Mouse (Mus musculus) forebrain, embryonic 13.5 days (tissue): ENCODE results near the gene Dnajb4. TPM values are rescaled to one million over a fixed set of nuclear protein-coding genes. Genes with fewer than 3 reads are reported as not detected.

Source experiments
- ATAC-seq: fragments of 200-750 bp; cut with Nextera tagmentation; 2 replicates; pipeline ENCODE4 v1.8.0; 2017
- H3K27ac ChIP-seq: fragments of 300-500 bp; sonication (generic); 2 replicates; pipeline ENCODE4 v1.5.1; 2015; ENCODE audit warnings: inconsistent platforms, mild to moderate bottlenecking, moderate library complexity
- H3K27me3 ChIP-seq: fragments of 300-500 bp; sonication (generic); 2 replicates; pipeline ENCODE4 v1.6.1; 2015; ENCODE audit warnings: mild to moderate bottlenecking, inconsistent platforms
- H3K36me3 ChIP-seq: fragments of 300-500 bp; sonication (generic); 2 replicates; pipeline ENCODE4 v1.6.1; 2015; ENCODE audit warnings: mild to moderate bottlenecking, inconsistent platforms; ENCODE audit not compliant: poor library complexity, severe bottlenecking
- H3K4me1 ChIP-seq: fragments of 300-500 bp; sonication (generic); 2 replicates; pipeline ENCODE4 v1.6.1; 2015; ENCODE audit warnings: inconsistent platforms
- H3K4me2 ChIP-seq: fragments of 300-500 bp; sonication (generic); 2 replicates; pipeline ENCODE4 v1.6.1; 2015; ENCODE audit warnings: inconsistent platforms, mild to moderate bottlenecking, moderate library complexity
- H3K4me3 ChIP-seq: fragments of 300-500 bp; sonication (generic); 2 replicates; pipeline ENCODE4 v1.5.1; 2015; ENCODE audit warnings: mild to moderate bottlenecking, inconsistent platforms
- H3K9ac ChIP-seq: fragments of 300-500 bp; sonication (generic); 2 replicates; pipeline ENCODE4 v1.6.1; 2015; ENCODE audit warnings: mild to moderate bottlenecking, inconsistent platforms
- H3K9me3 ChIP-seq: fragments of 300-500 bp; sonication (generic); replicated peaks from 2 replicates; pipeline ENCODE4 v1.6.1; 2016; ENCODE audit warnings: inconsistent platforms
- WGBS: fragments of 180-500 bp; shearing (Covaris S2); methylation state at CpG from one replicate; pipeline ENCODE4 v1.1.7; 2015; 5-methylcytosine and 5-hydroxymethylcytosine counted together
- polyA plus RNA-seq: library from polyadenylated mRNA; unstranded; fragments of >200 nt; fragmentation: Nextera tagmentation; extraction: Ambion mirVana; gene quantifications from 2 replicates; pipeline ENCODE4 v1.2.1, GENCODE M21; 2015

Gene Dnajb4
- polyA plus RNA-seq, 1 experiment from 2014 or later: 23.8 TPM

- Histone ChIP-seq H3K4me3 (peak overlapping the region; percentile 35), H3K27me3 (peaks cover 11% of the 10 kb centered on the region), H3K4me1 (peaks cover 22% of the 10 kb centered on the region), H3K9ac (peak overlapping the region; percentile 41), H3K36me3 (no peaks in the 10 kb centered on the region), H3K9me3 (no peaks in the 10 kb centered on the region), H3K27ac (no peak overlapping the region), H3K4me2 (peak overlapping the region; percentile 98)
- ATAC-seq: peak; percentile 46
- WGBS: 14% methylated on average over 29 of the region's 29 CpGs
These were observed 43.2 kb downstream of the Dnajb4 start for GRCm38 (mm10) chr3:152166699-152167451.

GRCm38 (mm10) chr3:152166099-152166423 lies 44.0 kb downstream of the Dnajb4 start, which contains the start of gene Gipc2:
Gene Gipc2 (minus strand): TSS chr3:152166230.
- no peaks in the 10 kb centered on the region for H3K36me3 ChIP-seq
- H3K27me3 ChIP-seq: peaks cover 11% of the 10 kb centered on the region
- H3K9ac ChIP-seq: peak within 1 kb of the TSS; percentile 73
- peak within 1 kb of the TSS; percentile 54 for H3K4me3 ChIP-seq
- no peak; the same call in 1 of the 2 replicates for ATAC-seq
- H3K4me2 ChIP-seq: peak within 1 kb of the TSS; percentile 98
- WGBS: 4% methylated on average over 10 of the region's 10 CpGs
- H3K4me1 ChIP-seq: peaks cover 22% of the 10 kb centered on the region
- H3K9me3 ChIP-seq: no peaks in the 10 kb centered on the region
- H3K27ac ChIP-seq: peak within 1 kb of the TSS; percentile 10; the same call in 1 of the 2 replicates

GRCm38 (mm10) chr3:152165351-152166098 lies 44.6 kb downstream of the Dnajb4 start:
- WGBS: 1% methylated on average over 53 of the region's 53 CpGs
- ATAC-seq: peak; percentile 70
- Histone ChIP-seq H3K4me2 (peak overlapping the region; percentile 98), H3K36me3 (no peaks in the 10 kb centered on the region), H3K4me3 (peak overlapping the region; percentile 54), H3K9me3 (no peaks in the 10 kb centered on the region), H3K27me3 (peaks cover 11% of the 10 kb centered on the region), H3K27ac (peak overlapping the region; percentile 10; the same call in 1 of the 2 replicates), H3K4me1 (peaks cover 22% of the 10 kb centered on the region), H3K9ac (peak overlapping the region; percentile 73)

GRCm38 (mm10) chr3:152165014-152165350 lies 45.1 kb downstream of the Dnajb4 start:
- Histone ChIP-seq H3K27ac (no peak overlapping the region), H3K4me3 (peak overlapping the region; percentile 54), H3K4me1 (peaks cover 22% of the 10 kb centered on the region), H3K4me2 (peak overlapping the region; percentile 98), H3K36me3 (no peaks in the 10 kb centered on the region), H3K9me3 (no peaks in the 10 kb centered on the region), H3K27me3 (peaks cover 11% of the 10 kb centered on the region), H3K9ac (peak overlapping the region; percentile 73)
- WGBS: 28% methylated on average over 9 of the region's 9 CpGs
- ATAC-seq: no peak

- Histone ChIP-seq H3K27me3 (peaks cover 11% of the 10 kb centered on the region), H3K9ac (no peak overlapping the region), H3K4me1 (peaks cover 26% of the 10 kb centered on the region), H3K9me3 (no peaks in the 10 kb centered on the region), H3K4me2 (no peak overlapping the region), H3K4me3 (no peak overlapping the region), H3K27ac (no peak overlapping the region), H3K36me3 (no peaks in the 10 kb centered on the region)
- ATAC-seq: no peak
- WGBS: 91% methylated on average over 8 of the region's 8 CpGs
These were observed 46.8 kb downstream of the Dnajb4 start for GRCm38 (mm10) chr3:152163320-152163719.

- H3K4me3 ChIP-seq: no peak overlapping the region
- ATAC-seq: no peak
- H3K4me2 ChIP-seq: no peak overlapping the region
- H3K9me3 ChIP-seq: no peaks in the 10 kb centered on the region
- H3K27ac ChIP-seq: no peak overlapping the region
- no peaks in the 10 kb centered on the region for H3K36me3 ChIP-seq
- H3K4me1 ChIP-seq: peaks cover 9% of the 10 kb centered on the region
- WGBS: 65% methylated on average over 4 of the region's 4 CpGs
- no peak overlapping the region for H3K9ac ChIP-seq
- H3K27me3 ChIP-seq: peaks cover 6% of the 10 kb centered on the region
These were observed 49.5 kb downstream of the Dnajb4 start for GRCm38 (mm10) chr3:152160607-152161006.

GRCm38 (mm10) chr3:152159321-152159720 lies 50.8 kb downstream of the Dnajb4 start:
- H3K9me3 ChIP-seq: no peaks in the 10 kb centered on the region
- H3K4me2 ChIP-seq: no peak overlapping the region
- no peak overlapping the region for H3K4me3 ChIP-seq
- no peak overlapping the region for H3K27ac ChIP-seq
- H3K9ac ChIP-seq: no peak overlapping the region
- no peaks in the 10 kb centered on the region; the same call in none of the 2 replicates for H3K27me3 ChIP-seq
- ATAC-seq: peak; percentile 19; the same call in 1 of the 2 replicates
- no peaks in the 10 kb centered on the region for H3K36me3 ChIP-seq
- peaks cover 5% of the 10 kb centered on the region; the same call in 1 of the 2 replicates for H3K4me1 ChIP-seq

- no peak overlapping the region for H3K27ac ChIP-seq
- no peaks in the 10 kb centered on the region for H3K36me3 ChIP-seq
- H3K9ac ChIP-seq: no peak overlapping the region
- H3K27me3 ChIP-seq: no peaks in the 10 kb centered on the region; the same call in none of the 2 replicates
- ATAC-seq: peak; percentile 79
- H3K4me2 ChIP-seq: no peak overlapping the region
- H3K4me1 ChIP-seq: peaks cover 5% of the 10 kb centered on the region; the same call in 1 of the 2 replicates
- H3K4me3 ChIP-seq: no peak overlapping the region
- no peaks in the 10 kb centered on the region for H3K9me3 ChIP-seq
- WGBS: 54% methylated on average over 10 of the region's 10 CpGs
These were observed 51.5 kb downstream of the Dnajb4 start for GRCm38 (mm10) chr3:152158344-152159291.

- H3K27ac ChIP-seq: no peak overlapping the region
- H3K27me3 ChIP-seq: no peaks in the 10 kb centered on the region
- WGBS: 79% methylated on average over 23 of the region's 23 CpGs
- ATAC-seq: no peak
- H3K9ac ChIP-seq: no peak overlapping the region
- H3K4me1 ChIP-seq: peaks cover 5% of the 10 kb centered on the region; the same call in 1 of the 2 replicates
- no peaks in the 10 kb centered on the region for H3K36me3 ChIP-seq
- no peaks in the 10 kb centered on the region for H3K9me3 ChIP-seq
- no peak overlapping the region for H3K4me3 ChIP-seq
- H3K4me2 ChIP-seq: no peak overlapping the region
These were observed 53.1 kb downstream of the Dnajb4 start for GRCm38 (mm10) chr3:152156816-152157496.

GRCm38 (mm10) chr3:152155296-152155948 lies 54.7 kb downstream of the Dnajb4 start:
- peak; percentile 61; the same call in 1 of the 2 replicates for ATAC-seq
- H3K27me3 ChIP-seq: no peaks in the 10 kb centered on the region
- H3K4me2 ChIP-seq: no peak overlapping the region
- WGBS: 42% methylated on average over 11 of the region's 11 CpGs
- H3K9ac ChIP-seq: no peak overlapping the region
- H3K4me3 ChIP-seq: no peak overlapping the region
- no peak overlapping the region for H3K27ac ChIP-seq
- peaks cover 5% of the 10 kb centered on the region; the same call in 1 of the 2 replicates for H3K4me1 ChIP-seq
- H3K36me3 ChIP-seq: no peaks in the 10 kb centered on the region
- H3K9me3 ChIP-seq: no peaks in the 10 kb centered on the region

GRCm38 (mm10) chr3:152154095-152154494 lies 56.0 kb downstream of the Dnajb4 start:
- Histone ChIP-seq H3K36me3 (no peaks in the 10 kb centered on the region), H3K4me2 (no peak overlapping the region), H3K27ac (no peak overlapping the region), H3K9ac (no peak overlapping the region), H3K27me3 (no peaks in the 10 kb centered on the region), H3K4me1 (no peaks in the 10 kb centered on the region), H3K9me3 (no peaks in the 10 kb centered on the region), H3K4me3 (no peak overlapping the region)
- WGBS: 91% methylated on average over 5 of the region's 5 CpGs
- no peak for ATAC-seq
